Mouse (Mus musculus) B cell, adult 2 months (primary cell): ENCODE results near the gene Gm17387.

ENCODE experiments used
- DNase-seq, 2 experiments: peaks; one replicate each; pipeline ENCODE4 v3.0.0; 2022

Gene Gm17387

GRCm38 (mm10) chr7:141078876-141079275 is 49.9 kb downstream of the Gm17387 start:
- DNase-seq: no peak
